Mouse (Mus musculus): Measurements from ENCODE around the gene Usp49.

Gene Usp49

GRCm38 (mm10) chr17:47695337-47695710 is 64.8 kb downstream of the Usp49 start:
- no peak for DNase-seq

GRCm38 (mm10) chr17:47698156-47698555 is 67.7 kb downstream of the Usp49 start:
- no peak for DNase-seq

GRCm38 (mm10) chr17:47699055-47699454 is 68.6 kb downstream of the Usp49 start:
- no peak for DNase-seq

- DNase-seq = no peak
These were observed 71.3 kb downstream of the Usp49 start for GRCm38 (mm10) chr17:47701793-47702192.

- no peak for DNase-seq
These were observed 72.3 kb downstream of the Usp49 start for GRCm38 (mm10) chr17:47702548-47703345.

GRCm38 (mm10) chr17:47703556-47703955 is 73.1 kb downstream of the Usp49 start:
- DNase-seq = no peak

GRCm38 (mm10) chr17:47704692-47705091 is 74.2 kb downstream of the Usp49 start:
- DNase-seq = no peak

- DNase-seq = no peak
These were observed 75.7 kb downstream of the Usp49 start for GRCm38 (mm10) chr17:47706196-47706595.

GRCm38 (mm10) chr17:47707961-47708360 is 77.5 kb downstream of the Usp49 start:
- DNase-seq = no peak

GRCm38 (mm10) chr17:47708972-47709371 is 78.5 kb downstream of the Usp49 start:
- DNase-seq = no peak

- DNase-seq = no peak
These were observed 79.5 kb downstream of the Usp49 start for GRCm38 (mm10) chr17:47710036-47710435.

GRCm38 (mm10) chr17:47711883-47712282 is 81.4 kb downstream of the Usp49 start:
- DNase-seq = no peak

GRCm38 (mm10) chr17:47712889-47713571 is 82.5 kb downstream of the Usp49 start:
- no peak for DNase-seq

GRCm38 (mm10) chr17:47715037-47715436 is 84.5 kb downstream of the Usp49 start:
- DNase-seq = no peak

GRCm38 (mm10) chr17:47721183-47721582 is 90.7 kb downstream of the Usp49 start:
- no peak for DNase-seq

- DNase-seq = no peak
These were observed 96.1 kb downstream of the Usp49 start, which contains the start of gene Pgc for GRCm38 (mm10) chr17:47726566-47726965. Gene Pgc (plus strand): TSS chr17:47726842.

GRCm38 (mm10) chr17:47730633-47731575 is 100.4 kb downstream of the Usp49 start:
- no peak for DNase-seq

GRCm38 (mm10) chr17:47735553-47736100 is 105.1 kb downstream of the Usp49 start:
- DNase-seq = no peak
